Mouse (Mus musculus): ENCODE data around the gene Pheta2. TPM values are rescaled to one million over a fixed set of nuclear protein-coding genes. Genes with fewer than 3 reads are reported as not detected.
A peak's percentile ranks its signal among the peaks of the same experiment; 100 is the strongest.

Pheta2 gene
- 1 to 10 TPM in 1 of 2 experiments, under 1 TPM in 1; 0.69 to 2.4 TPM for total RNA-seq (2021)

DNA sequence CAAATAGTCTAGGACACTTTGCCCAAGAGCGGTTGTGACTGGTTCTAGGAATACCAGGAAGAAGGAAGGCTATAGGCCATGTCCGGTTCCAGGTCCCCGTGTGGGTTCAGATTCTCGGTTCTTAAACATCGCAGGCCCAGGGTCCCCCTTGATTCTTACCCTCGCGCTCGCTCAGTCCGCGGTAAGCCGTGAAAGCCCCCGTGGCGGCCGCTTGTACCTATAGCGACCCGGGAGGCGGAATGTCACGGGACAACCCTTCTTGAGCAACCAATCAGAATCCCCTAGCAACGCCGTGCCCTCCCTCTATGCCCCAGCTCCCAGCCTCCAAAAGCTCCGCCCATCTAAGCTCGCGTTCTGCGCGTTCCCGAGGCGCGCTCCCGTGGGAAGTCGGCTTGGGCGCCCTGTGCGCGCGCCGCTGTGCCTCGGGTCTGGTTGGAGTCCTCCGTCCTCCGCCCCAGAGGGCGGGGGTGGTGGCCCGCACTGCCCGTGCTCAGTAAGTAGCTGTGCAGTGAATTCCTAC, at the start of gene Pheta2, which contains the start of the genes Naga and Smdt1:
TSS of gene Pheta2 (plus strand) at position 350 of the 520 bp plus-strand sequence.
TSS of gene Naga (minus strand) at position 333 of the 520 bp plus-strand sequence.
TSS of gene Smdt1 (plus strand) at position 367 of the 520 bp plus-strand sequence.
- DNase-seq (ENCODE audit: extremely low spot score in 1 of 2, low spot score in 2 of 2): peak; percentile 92 to 97
- intact Hi-C loops (cut with DNase I): no loop called here

DNA sequence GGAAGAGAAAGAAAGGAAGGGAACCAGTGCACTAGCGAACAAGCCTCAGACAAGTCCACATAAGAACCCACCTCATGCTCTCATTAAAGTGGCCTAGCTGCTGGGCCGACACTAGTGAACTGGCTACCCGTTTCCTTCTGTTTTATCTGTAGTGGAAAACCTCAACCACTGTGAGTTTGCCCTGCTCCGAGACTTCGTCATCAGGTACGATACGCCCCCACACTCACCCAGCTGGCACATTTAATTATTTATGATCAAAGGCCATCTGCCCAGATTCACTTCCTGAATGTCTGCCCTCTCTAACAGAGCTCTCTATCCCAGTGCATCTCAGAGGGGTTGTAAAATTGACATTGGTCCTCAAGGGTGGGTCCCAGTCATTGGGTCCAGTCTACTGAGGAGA, 48.5 kb upstream of the Pheta2 start:
- DNase-seq (ENCODE audit: extremely low spot score in 1 of 2, low spot score in 2 of 2): no peak
- intact Hi-C loops (cut with DNase I): no loop called here

DNA sequence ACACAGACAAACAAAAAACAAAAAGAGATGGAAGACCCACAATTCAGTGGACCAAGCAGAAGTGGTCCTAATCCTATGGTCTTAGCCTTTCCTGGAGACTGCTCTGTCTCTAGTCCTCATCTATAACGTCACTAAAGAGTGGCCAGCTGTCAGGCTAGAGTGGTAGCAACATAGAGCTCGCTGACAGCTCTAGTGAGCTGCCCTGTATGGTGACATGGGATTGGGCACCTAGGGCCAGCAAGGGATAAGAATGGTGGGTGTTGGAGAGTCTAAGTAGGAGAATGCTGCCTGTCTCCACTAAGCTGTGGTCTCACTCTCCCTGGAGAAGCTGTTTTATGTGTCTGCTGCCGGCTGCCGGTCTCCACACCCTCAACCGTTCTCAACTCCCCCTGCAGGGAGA, 45.9 kb upstream of the Pheta2 start:
- DNase-seq (ENCODE audit: extremely low spot score in 1 of 2, low spot score in 2 of 2): no peak
- intact Hi-C loops (cut with DNase I): no loop called here

DNA sequence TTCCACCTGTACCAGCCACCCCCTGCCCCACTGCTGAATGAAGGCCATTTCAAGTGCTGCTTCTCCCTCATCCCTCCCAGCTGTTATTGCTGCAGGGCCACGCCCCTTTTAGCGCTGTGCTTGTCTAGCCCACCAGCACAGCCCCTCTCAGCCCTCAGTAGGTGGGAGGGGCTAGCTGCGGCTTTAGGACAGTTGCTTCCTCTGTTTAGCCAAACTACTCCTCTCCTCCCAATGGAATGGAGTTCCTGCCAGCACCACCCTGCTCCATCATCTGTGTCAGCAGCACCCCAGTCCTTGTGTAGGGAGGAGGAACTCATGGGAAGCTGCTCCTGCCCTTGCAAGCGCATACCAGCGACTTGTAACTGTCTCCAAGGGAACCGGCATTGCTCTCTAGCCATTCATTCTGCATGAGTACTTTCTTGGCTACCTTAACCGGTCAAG, 45.5 kb upstream of the Pheta2 start:
- intact Hi-C loops (cut with DNase I): no loop called here
- no peak for DNase-seq (ENCODE audit: extremely low spot score in 1 of 2, low spot score in 2 of 2)

DNA sequence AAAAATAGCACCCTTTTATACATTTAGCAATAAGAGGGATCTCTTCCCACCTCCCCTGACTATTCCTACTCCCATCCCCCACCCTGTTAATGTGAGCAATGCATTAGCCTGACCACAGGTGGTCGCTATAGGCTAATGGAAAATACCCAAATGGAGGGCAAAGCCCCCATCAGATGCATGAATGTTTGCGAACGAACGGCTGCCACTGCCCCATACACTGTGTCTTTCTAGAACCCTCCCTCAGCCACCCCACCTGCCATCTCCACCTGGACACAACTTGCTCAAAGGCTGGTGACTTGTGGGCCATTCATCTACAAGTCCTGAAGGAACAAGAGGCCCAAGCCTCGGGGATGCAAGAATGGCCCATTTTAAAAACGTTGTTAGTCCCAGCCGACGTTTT, 44.7 kb upstream of the Pheta2 start:
- intact Hi-C loops (cut with DNase I): no loop called here
- peak in 1 of 2 experiments; percentile 36 for DNase-seq (ENCODE audit: extremely low spot score in 1 of 2, low spot score in 2 of 2)

DNA sequence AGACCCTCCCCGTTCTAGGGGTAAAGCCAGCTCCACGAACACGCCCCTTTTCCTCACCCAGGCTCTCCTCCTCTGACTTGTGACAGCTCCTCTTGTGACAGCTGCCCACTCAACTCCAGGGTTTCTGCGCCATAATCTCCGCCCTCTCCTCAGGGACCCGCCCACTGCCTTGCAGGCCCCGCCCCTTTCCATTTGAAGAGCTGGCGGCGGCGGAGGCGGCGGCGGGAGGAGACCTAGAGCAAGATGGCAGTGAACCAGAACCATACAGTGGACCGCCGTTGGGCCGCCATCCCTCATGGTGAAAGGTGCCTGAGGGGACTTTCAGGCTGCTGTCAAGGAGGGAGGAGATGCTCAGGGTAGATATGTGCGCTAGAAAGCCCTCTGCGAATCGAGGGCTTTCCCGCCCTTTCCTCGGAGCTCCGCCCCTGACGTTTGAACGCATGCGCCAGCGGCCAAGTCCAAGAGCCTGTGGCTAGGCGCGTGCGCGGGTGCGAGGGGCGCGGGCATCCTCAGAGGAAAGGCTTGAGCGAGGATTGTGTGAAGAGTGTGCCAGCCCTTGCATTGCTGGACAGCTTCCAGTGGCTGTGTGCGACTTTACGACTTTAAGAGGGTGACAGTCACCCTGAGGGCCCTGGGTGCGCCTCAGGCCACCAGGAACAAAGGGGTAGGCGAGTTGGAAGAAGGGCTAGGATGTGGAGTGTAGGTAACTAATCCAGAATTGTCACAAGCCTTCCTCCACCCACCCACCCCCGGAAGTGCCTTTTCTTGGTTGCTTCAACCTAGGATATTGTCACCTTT, 39.8 kb upstream of the Pheta2 start, which contains the start of gene Wbp2nl:
TSS of gene Wbp2nl (plus strand) at position 191 of the 798 bp plus-strand sequence.
- intact Hi-C loops (cut with DNase I): no loop called here
- no peak for DNase-seq (ENCODE audit: extremely low spot score in 1 of 2, low spot score in 2 of 2)

DNA sequence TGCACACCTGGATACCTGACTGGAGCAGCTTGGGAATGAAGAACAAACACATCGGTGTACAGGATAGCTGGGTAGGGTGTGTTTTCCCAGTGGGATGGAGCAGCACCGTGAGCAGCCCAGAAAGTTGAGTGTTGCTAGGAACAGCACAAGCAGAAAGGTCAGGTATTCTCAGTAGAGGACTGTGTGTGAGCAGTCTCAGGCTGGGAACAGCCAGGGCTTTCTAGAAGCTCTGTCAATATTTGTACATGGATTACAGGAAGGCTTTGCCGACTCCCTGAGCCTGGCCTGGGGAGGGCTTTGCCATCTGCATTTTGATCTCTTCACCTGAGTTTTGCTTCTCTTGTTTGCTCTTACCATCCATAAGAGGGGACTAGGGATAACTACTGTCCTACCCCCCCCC, 31.6 kb upstream of the Pheta2 start:
- intact Hi-C loops (cut with DNase I): no loop called here
- no peak for DNase-seq (ENCODE audit: extremely low spot score in 1 of 2, low spot score in 2 of 2)

DNA sequence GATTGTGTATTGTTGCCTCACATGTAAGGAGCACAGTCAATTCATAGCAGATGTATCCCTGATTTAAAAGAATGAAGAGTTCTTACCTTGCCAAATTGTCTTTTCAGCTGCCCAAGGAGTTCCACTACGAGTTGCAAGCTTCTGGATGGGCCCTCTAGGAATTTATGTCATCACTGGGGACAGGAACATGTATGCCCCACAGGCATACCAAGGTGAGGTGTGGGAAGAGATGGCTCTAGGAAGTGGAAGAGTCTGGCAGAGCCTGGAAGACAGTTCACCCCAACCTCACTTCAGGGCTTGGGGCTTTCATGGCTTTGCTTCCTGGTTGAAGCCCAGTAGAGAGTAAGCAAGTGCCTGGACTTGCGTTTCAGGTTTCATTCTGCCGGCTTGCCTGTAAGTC, 30.3 kb upstream of the Pheta2 start:
- intact Hi-C loops (cut with DNase I): no loop called here

DNA sequence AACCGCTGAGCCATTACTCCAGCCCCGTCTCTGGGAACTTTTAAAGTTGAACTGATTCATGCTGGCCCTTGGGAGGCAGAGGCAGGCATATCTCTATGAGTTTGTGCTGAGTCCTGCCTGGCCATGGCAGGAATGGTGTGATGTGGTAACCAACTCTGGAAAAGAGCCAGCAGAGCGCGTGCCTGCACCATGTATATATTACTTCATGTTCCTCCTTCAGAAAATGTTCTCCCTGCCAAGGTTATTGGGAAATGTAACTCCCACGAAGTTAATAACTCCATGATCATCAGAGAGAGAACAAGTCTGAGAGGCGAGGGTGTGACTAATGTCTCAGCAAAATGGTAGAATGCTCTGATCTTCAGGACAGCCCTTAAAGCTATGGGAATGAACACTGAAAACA, 20.9 kb upstream of the Pheta2 start:
- intact Hi-C loops (cut with DNase I): no loop called here
- DNase-seq (ENCODE audit: extremely low spot score in 1 of 2, low spot score in 2 of 2): no peak

More for the DNA sequence above, 30.3 kb upstream of the Pheta2 start:
- no peak for DNase-seq (ENCODE audit: extremely low spot score in 1 of 2, low spot score in 2 of 2)

GRCm38 (mm10) chr15:82319613-82320012, 19.1 kb upstream of the Pheta2 start:
- DNase-seq (ENCODE audit: extremely low spot score in 1 of 2, low spot score in 2 of 2): no peak
- intact Hi-C loops (cut with DNase I): no loop called here

- no peak for DNase-seq (ENCODE audit: extremely low spot score in 1 of 2, low spot score in 2 of 2)
- intact Hi-C loops (cut with DNase I): no loop called here
These were observed 16.5 kb upstream of the Pheta2 start for GRCm38 (mm10) chr15:82322195-82322594.

DNA sequence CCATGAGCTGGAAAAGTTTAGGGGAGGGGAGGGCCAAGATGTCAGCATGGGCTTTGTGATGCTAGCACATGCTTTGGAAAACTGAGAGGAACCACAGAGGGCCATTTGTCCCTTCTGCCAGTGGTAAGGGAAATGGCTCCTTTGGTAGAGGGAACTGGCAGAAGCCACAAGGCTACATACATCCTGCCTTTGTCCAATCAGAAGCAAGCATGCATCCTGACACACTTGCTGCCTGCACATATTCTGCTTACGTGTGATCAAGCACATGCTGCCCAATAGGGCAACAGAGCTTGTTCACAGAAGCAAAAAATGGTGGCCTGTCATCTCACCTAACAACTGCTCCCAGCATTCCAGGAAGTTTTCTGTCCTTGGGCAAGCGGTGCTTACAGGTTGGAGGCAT, 13.4 kb upstream of the Pheta2 start:
- intact Hi-C loops (cut with DNase I): no loop called here
- no peak for DNase-seq (ENCODE audit: extremely low spot score in 1 of 2, low spot score in 2 of 2)

- intact Hi-C loops (cut with DNase I): no loop called here
- DNase-seq (ENCODE audit: extremely low spot score in 1 of 2, low spot score in 2 of 2): no peak
These were observed 3.5 kb upstream of the Pheta2 start for GRCm38 (mm10) chr15:82335194-82335593.

GRCm38 (mm10) chr15:82336629-82337028, 2.1 kb upstream of the Pheta2 start:
- no peak for DNase-seq (ENCODE audit: extremely low spot score in 1 of 2, low spot score in 2 of 2)
- intact Hi-C loops (cut with DNase I): no loop called here

- intact Hi-C loops (cut with DNase I): no loop called here
- DNase-seq (ENCODE audit: extremely low spot score in 1 of 2, low spot score in 2 of 2): no peak
These were observed 867 bp upstream of the Pheta2 start for GRCm38 (mm10) chr15:82337875-82338274.

- DNase-seq (ENCODE audit: extremely low spot score in 1 of 2, low spot score in 2 of 2): no peak
- intact Hi-C loops (cut with DNase I): no loop called here
These were observed 408 bp downstream of the Pheta2 start for GRCm38 (mm10) chr15:82339150-82339549.

GRCm38 (mm10) chr15:82339634-82340254, 1.0 kb downstream of the Pheta2 start:
- DNase-seq (ENCODE audit: extremely low spot score in 1 of 2, low spot score in 2 of 2): no peak
- intact Hi-C loops (cut with DNase I): no loop called here

GRCm38 (mm10) chr15:82340414-82341035, 1.8 kb downstream of the Pheta2 start:
- DNase-seq (ENCODE audit: extremely low spot score in 1 of 2, low spot score in 2 of 2): no peak
- intact Hi-C loops (cut with DNase I): no loop called here

DNA sequence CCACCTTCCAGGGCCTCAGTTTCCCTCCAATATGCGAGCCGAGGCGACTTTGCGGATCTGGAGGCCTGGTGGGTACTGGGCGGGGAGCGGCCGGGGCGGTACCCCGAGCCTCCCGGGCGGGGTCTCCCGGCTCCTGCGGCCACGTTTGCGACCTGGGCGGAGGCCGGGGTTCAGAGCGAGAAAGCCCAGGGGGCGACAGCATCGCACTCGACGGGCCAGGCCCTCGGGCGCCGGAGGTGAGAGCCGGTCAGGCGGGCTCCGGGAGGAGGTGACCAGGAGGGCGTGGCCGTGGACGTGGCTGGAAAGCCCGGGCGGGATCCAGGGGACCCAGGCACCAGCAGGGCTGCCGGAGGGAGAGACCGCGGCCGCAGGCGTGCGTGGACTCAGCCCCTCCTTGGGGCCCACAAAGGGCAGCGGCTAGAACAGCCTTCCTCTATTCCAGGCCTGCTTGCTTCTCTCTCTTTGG, 2.3 kb downstream of the Pheta2 start:
- peak in 1 of 2 experiments; percentile 73 for DNase-seq (ENCODE audit: extremely low spot score in 1 of 2, low spot score in 2 of 2)
- intact Hi-C loops (cut with DNase I): no loop called here
